Mouse (Mus musculus) limb, embryonic 12.5 days (tissue): ENCODE results near the gene Gmpr2. TPM values are rescaled to one million over a fixed set of nuclear protein-coding genes. Genes with fewer than 3 reads are reported as not detected.

Experiments used
- ATAC-seq: fragments of 200-750 bp; cut with Nextera tagmentation; 2 replicates; pipeline ENCODE4 v1.8.0; 2017; ENCODE audit warnings: low read depth, moderate TSS enrichment; ENCODE audit not compliant: insufficient number of reproducible peaks, insufficient read depth, low FRiP score, low TSS enrichment
- H3K27ac ChIP-seq: fragments of 300-500 bp; sonication (generic); 2 replicates; pipeline ENCODE4 v1.5.1; 2016; ENCODE audit warnings: mild to moderate bottlenecking, moderate library complexity
- H3K27me3 ChIP-seq: fragments of 300-500 bp; sonication (generic); 2 replicates; pipeline ENCODE4 v1.6.1; 2016; ENCODE audit warnings: mild to moderate bottlenecking, moderate library complexity
- H3K36me3 ChIP-seq: fragments of 300-500 bp; sonication (generic); 2 replicates; pipeline ENCODE4 v1.6.1; 2016; ENCODE audit warnings: mild to moderate bottlenecking, moderate library complexity
- H3K4me1 ChIP-seq: fragments of 300-500 bp; sonication (generic); replicated peaks from 2 replicates; pipeline ENCODE4 v1.6.1; 2016
- H3K4me2 ChIP-seq: fragments of 300-500 bp; sonication (generic); 2 replicates; pipeline ENCODE4 v1.6.1; 2016; ENCODE audit warnings: mild to moderate bottlenecking, moderate library complexity
- H3K4me3 ChIP-seq: fragments of 300-500 bp; sonication (generic); replicated peaks from 2 replicates; pipeline ENCODE4 v1.5.1; 2016; ENCODE audit warnings: mild to moderate bottlenecking
- H3K9ac ChIP-seq: fragments of 300-500 bp; sonication (generic); replicated peaks from 2 replicates; pipeline ENCODE4 v1.6.1; 2016; ENCODE audit warnings: mild to moderate bottlenecking, moderate library complexity
- H3K9me3 ChIP-seq: fragments of 300-500 bp; sonication (generic); 2 replicates; pipeline ENCODE4 v1.6.1; 2016; ENCODE audit warnings: mild to moderate bottlenecking, moderate library complexity
- WGBS: fragments of 180-500 bp; shearing (Covaris S2); methylation state at CpG from one replicate; pipeline ENCODE4 v1.1.7; 2016; 5-methylcytosine and 5-hydroxymethylcytosine counted together
- polyA plus RNA-seq: library from polyadenylated mRNA; unstranded; fragments of >200 nt; fragmentation: Nextera tagmentation; extraction: Ambion mirVana; gene quantifications from 2 replicates; pipeline ENCODE4 v1.2.1, GENCODE M21; 2016

Gene Gmpr2
- 67.6 and 74.2 TPM in 2 replicates for polyA plus RNA-seq

- ATAC-seq = peak; percentile 97
- Histone ChIP-seq H3K27me3 (no peaks in the 10 kb centered on the region), H3K4me1 (peaks cover 17% of the 10 kb centered on the region)
Measured at GRCm38 (mm10) chr14:55671833-55672740, at the start of gene Gmpr2, which contains the start of gene Nedd8. Gmpr2 (plus strand) TSS chr14:55671941. Nedd8 (minus strand) TSS chr14:55672124.

GRCm38 (mm10) chr14:55628077-55628827 is 43.5 kb upstream of the Gmpr2 start:
- H3K4me1 ChIP-seq = no peaks in the 10 kb centered on the region
- no peak overlapping the region for H3K9ac ChIP-seq
- H3K27me3 ChIP-seq = no peaks in the 10 kb centered on the region
- 79% methylated on average over 27 of the region's 27 CpGs for WGBS
- no peak overlapping the region for H3K4me2 ChIP-seq
- no peaks in the 10 kb centered on the region for H3K9me3 ChIP-seq
- H3K36me3 ChIP-seq = peaks cover 98% of the 10 kb centered on the region
- H3K27ac ChIP-seq = no peak overlapping the region
- no peak for ATAC-seq
- H3K4me3 ChIP-seq = no peak overlapping the region

More at GRCm38 (mm10) chr14:55671833-55672740, at the start of gene Gmpr2, which contains the start of gene Nedd8:
- H3K27ac ChIP-seq = peak within 1 kb of the TSS; percentile 93
- H3K36me3 ChIP-seq = peaks cover 39% of the 10 kb centered on the region
- WGBS = 1% methylated on average over 38 of the region's 38 CpGs
- H3K9me3 ChIP-seq = no peaks in the 10 kb centered on the region
- H3K4me3 ChIP-seq = peak within 1 kb of the TSS; percentile 78
- H3K4me2 ChIP-seq = peak within 1 kb of the TSS; percentile 93
- peak within 1 kb of the TSS; percentile 78 for H3K9ac ChIP-seq

- Histone ChIP-seq H3K27ac (no peak overlapping the region), H3K4me2 (no peak overlapping the region)
- WGBS = 55% methylated on average over 5 of the region's 5 CpGs
Measured at GRCm38 (mm10) chr14:55629312-55629711, 42.4 kb upstream of the Gmpr2 start.

GRCm38 (mm10) chr14:55634874-55635522 is 36.7 kb upstream of the Gmpr2 start:
- ATAC-seq = peak; percentile 80
- Histone ChIP-seq H3K4me1 (peaks cover 16% of the 10 kb centered on the region), H3K4me3 (peak overlapping the region; percentile 67), H3K9me3 (no peaks in the 10 kb centered on the region), H3K27me3 (no peaks in the 10 kb centered on the region), H3K27ac (peak overlapping the region; percentile 73), H3K9ac (peak overlapping the region; percentile 72), H3K4me2 (peak overlapping the region; percentile 81), H3K36me3 (peaks cover 85% of the 10 kb centered on the region)
- WGBS = 4% methylated on average over 23 of the region's 23 CpGs

More at GRCm38 (mm10) chr14:55629312-55629711, 42.4 kb upstream of the Gmpr2 start:
- Histone ChIP-seq H3K4me3 (no peak overlapping the region), H3K4me1 (0 out of 2 replicates have a peak, but pooled peaks cover 3% of the 10 kb centered on the region), H3K27me3 (no peaks in the 10 kb centered on the region), H3K36me3 (peaks cover 100% of the 10 kb centered on the region), H3K9ac (no peak overlapping the region), H3K9me3 (no peaks in the 10 kb centered on the region)
- ATAC-seq = no peak

GRCm38 (mm10) chr14:55635523-55636007 is 36.2 kb upstream of the Gmpr2 start, which contains the start of gene Ipo4:
Ipo4 (minus strand) TSS chr14:55635957.
- peak within 1 kb of the TSS; percentile 67 for H3K4me3 ChIP-seq
- peak within 1 kb of the TSS; percentile 72 for H3K9ac ChIP-seq
- H3K4me1 ChIP-seq = peaks cover 16% of the 10 kb centered on the region
- ATAC-seq = peak; percentile 79
- no peaks in the 10 kb centered on the region for H3K27me3 ChIP-seq
- peak within 1 kb of the TSS; percentile 73 for H3K27ac ChIP-seq
- H3K4me2 ChIP-seq = peak within 1 kb of the TSS; percentile 81
- H3K9me3 ChIP-seq = no peaks in the 10 kb centered on the region
- peaks cover 85% of the 10 kb centered on the region for H3K36me3 ChIP-seq
- WGBS = 3% methylated on average over 26 of the region's 33 CpGs

- Histone ChIP-seq H3K4me1 (peaks cover 27% of the 10 kb centered on the region), H3K9me3 (no peaks in the 10 kb centered on the region), H3K36me3 (peaks cover 75% of the 10 kb centered on the region), H3K27me3 (no peaks in the 10 kb centered on the region), H3K4me2 (no peak within 1 kb of the TSS), H3K4me3 (no peak within 1 kb of the TSS), H3K9ac (no peak within 1 kb of the TSS), H3K27ac (no peak within 1 kb of the TSS)
- WGBS = 96% methylated on average over 9 of the region's 9 CpGs
- no peak for ATAC-seq
Measured at GRCm38 (mm10) chr14:55637795-55638194, 33.9 kb upstream of the Gmpr2 start, which contains the start of gene Gm49378. Gm49378 (minus strand) TSS chr14:55637895.

- Histone ChIP-seq H3K4me3 (no peak overlapping the region), H3K4me2 (no peak overlapping the region), H3K4me1 (peaks cover 33% of the 10 kb centered on the region), H3K27me3 (no peaks in the 10 kb centered on the region), H3K9ac (no peak overlapping the region), H3K9me3 (no peaks in the 10 kb centered on the region), H3K27ac (no peak overlapping the region), H3K36me3 (peaks cover 60% of the 10 kb centered on the region)
- no peak for ATAC-seq
- 95% methylated on average over 14 of the region's 14 CpGs for WGBS
Measured at GRCm38 (mm10) chr14:55640816-55641215, 30.9 kb upstream of the Gmpr2 start.

GRCm38 (mm10) chr14:55641291-55641690 is 30.4 kb upstream of the Gmpr2 start:
- Histone ChIP-seq H3K9ac (no peak overlapping the region), H3K36me3 (peaks cover 61% of the 10 kb centered on the region), H3K4me1 (peaks cover 30% of the 10 kb centered on the region), H3K4me3 (no peak overlapping the region), H3K4me2 (no peak overlapping the region), H3K27me3 (no peaks in the 10 kb centered on the region), H3K27ac (no peak overlapping the region), H3K9me3 (no peaks in the 10 kb centered on the region)
- 95% methylated on average over 13 of the region's 13 CpGs for WGBS
- ATAC-seq = no peak

GRCm38 (mm10) chr14:55642679-55643059 is 29.1 kb upstream of the Gmpr2 start:
- H3K27me3 ChIP-seq = no peaks in the 10 kb centered on the region
- peaks cover 27% of the 10 kb centered on the region for H3K4me1 ChIP-seq
- ATAC-seq = peak; percentile 22; the same call in 1 of the 2 replicates
- H3K4me2 ChIP-seq = peak overlapping the region; percentile 88
- H3K9ac ChIP-seq = peak overlapping the region; percentile 93
- no peaks in the 10 kb centered on the region for H3K9me3 ChIP-seq
- H3K4me3 ChIP-seq = peak overlapping the region; percentile 88
- 23% methylated on average over 8 of the region's 8 CpGs for WGBS
- H3K27ac ChIP-seq = peak overlapping the region; percentile 92
- peaks cover 58% of the 10 kb centered on the region for H3K36me3 ChIP-seq

GRCm38 (mm10) chr14:55643060-55643907 is 28.5 kb upstream of the Gmpr2 start, which contains the start of gene Tm9sf1:
Tm9sf1 (minus strand) TSS chr14:55643806.
- Histone ChIP-seq H3K4me2 (peak within 1 kb of the TSS; percentile 88), H3K4me1 (peaks cover 27% of the 10 kb centered on the region), H3K9ac (peak within 1 kb of the TSS; percentile 93), H3K9me3 (no peaks in the 10 kb centered on the region), H3K27me3 (no peaks in the 10 kb centered on the region), H3K4me3 (peak within 1 kb of the TSS; percentile 88), H3K36me3 (peaks cover 52% of the 10 kb centered on the region), H3K27ac (peak within 1 kb of the TSS; percentile 92)
- ATAC-seq = peak; percentile 72
- under 1% methylated on average over 89 of the region's 89 CpGs for WGBS
